Mouse (Mus musculus): Measurements from ENCODE around the gene Cybrd1. TPM values are rescaled to one million over a fixed set of nuclear protein-coding genes. Genes with fewer than 3 reads are reported as not detected.
A peak's percentile ranks its signal among the peaks of the same experiment; 100 is the strongest.

Gene Cybrd1
- total and polyA plus RNA-seq, 3 experiments = 0.08 to 0.21 TPM; not detected in 1

- H3K4me3 ChIP-seq (ENCODE audit: control insufficient read depth in 1 of 2, insufficient read depth in 1 of 2, low read depth in 2 of 2, low read length in 2 of 2) = no peak overlapping the region
- no peak for TF ChIP-seq USF2 (IDR thresholded peaks at IDR 0.05; ENCODE audit: borderline replicate concordance in 1 of 2, insufficient read depth in 1 of 2, low read depth in 1 of 2, low read length in 2 of 2)
- no peak overlapping the region for H3K27ac ChIP-seq (ENCODE audit: control insufficient read depth, low read depth, low read length)
- DNase-seq (ENCODE audit: low read depth, low spot score) = no peak
- peaks cover 0 to 14% of the 10 kb centered on the region in 2 experiments; a peak in 2 of 4 replicates for H3K36me3 ChIP-seq (ENCODE audit: control insufficient read depth in 1 of 2, insufficient read depth in 2 of 2, low read length in 2 of 2)
- H3K9ac ChIP-seq (ENCODE audit: control insufficient read depth, low read depth, low read length, poor library complexity, severe bottlenecking) = no peak overlapping the region
- H3K9me3 ChIP-seq (replicated peaks; ENCODE audit: insufficient read depth, low read length) = no peaks in the 10 kb centered on the region
- no peaks in the 10 kb centered on the region; a peak in 1 of 4 replicates for H3K27me3 ChIP-seq (ENCODE audit: control insufficient read depth in 1 of 2, insufficient read depth in 2 of 2, low read length in 2 of 2)
- H3K79me2 ChIP-seq (ENCODE audit: control insufficient read depth, insufficient read depth, low read length, poor library complexity) = no peaks in the 10 kb centered on the region
- H3K4me1 ChIP-seq (ENCODE audit: control insufficient read depth in 1 of 2, insufficient read depth in 2 of 2, low read length in 2 of 2) = peaks cover 2 to 13% of the 10 kb centered on the region in 2 experiments; a peak in 2 of 4 replicates
Observed at GRCm38 (mm10) chr2:71161558-71161957, 43.8 kb downstream of the Cybrd1 start.

- DNase-seq (ENCODE audit: low read depth, low spot score) = peak; percentile 65
- peak overlapping the region; percentile 34 for H3K9ac ChIP-seq (ENCODE audit: control insufficient read depth, low read depth, low read length, poor library complexity, severe bottlenecking)
- H3K4me3 ChIP-seq (ENCODE audit: control insufficient read depth in 1 of 2, insufficient read depth in 1 of 2, low read depth in 2 of 2, low read length in 2 of 2) = peak overlapping the region; percentile 46 to 66
- peaks cover 0 to 14% of the 10 kb centered on the region in 2 experiments; a peak in 2 of 4 replicates for H3K36me3 ChIP-seq (ENCODE audit: control insufficient read depth in 1 of 2, insufficient read depth in 2 of 2, low read length in 2 of 2)
- no peaks in the 10 kb centered on the region; a peak in 1 of 4 replicates for H3K27me3 ChIP-seq (ENCODE audit: control insufficient read depth in 1 of 2, insufficient read depth in 2 of 2, low read length in 2 of 2)
- H3K79me2 ChIP-seq (ENCODE audit: control insufficient read depth, insufficient read depth, low read length, poor library complexity) = no peaks in the 10 kb centered on the region
- TF ChIP-seq TAL1 (IDR thresholded peaks at IDR 0.05; ENCODE audit: low read length) (0 out of 2 replicates have a peak, but pooled peaks have one; percentile 9), USF1 (IDR thresholded peaks at IDR 0.05; ENCODE audit: low read depth, low read length) (no peak), TBP (IDR thresholded peaks at IDR 0.05; ENCODE audit: low read depth, low read length) (no peak), SIN3A (IDR thresholded peaks at IDR 0.05; ENCODE audit: low read length) (0 out of 2 replicates have a peak, but pooled peaks have one; percentile 41), MYC (IDR thresholded peaks at IDR 0.05; ENCODE audit: low read depth, low read length) (no peak), GABPA (IDR thresholded peaks at IDR 0.05; ENCODE audit: low read depth, low read length) (no peak), GATA1 (IDR thresholded peaks at IDR 0.05; ENCODE audit: low read depth, low read length) (0 out of 2 replicates have a peak, but pooled peaks have one; percentile 5), MXI1 (IDR thresholded peaks at IDR 0.05; ENCODE audit: low read depth, low read length) (peak; percentile 51)
- H3K9me3 ChIP-seq (replicated peaks; ENCODE audit: insufficient read depth, low read length) = no peaks in the 10 kb centered on the region
- H3K4me1 ChIP-seq (ENCODE audit: control insufficient read depth in 1 of 2, insufficient read depth in 2 of 2, low read length in 2 of 2) = peaks cover 2 to 13% of the 10 kb centered on the region in 2 experiments; a peak in 2 of 4 replicates
- no peak overlapping the region for H3K27ac ChIP-seq (ENCODE audit: control insufficient read depth, low read depth, low read length)
Observed at GRCm38 (mm10) chr2:71162831-71163621, 45.3 kb downstream of the Cybrd1 start.

- no peaks in the 10 kb centered on the region for H3K79me2 ChIP-seq (ENCODE audit: control insufficient read depth, insufficient read depth, low read length, poor library complexity)
- DNase-seq (ENCODE audit: low read depth, low spot score) = no peak
- H3K27ac ChIP-seq (ENCODE audit: control insufficient read depth, low read depth, low read length) = no peak overlapping the region
- TF ChIP-seq KAT2A (conservative IDR thresholded peaks at IDR 0.05; ENCODE audit: low read depth, low read length) (no peak), NRF1 (IDR thresholded peaks at IDR 0.05; ENCODE audit: insufficient read depth, low read depth, low read length, poor library complexity, severe bottlenecking) (no peak), ZNF384 (IDR thresholded peaks at IDR 0.05; ENCODE audit: low read depth, low read length) (no peak), CHD1 (IDR thresholded peaks at IDR 0.05; ENCODE audit: low read depth, low read length) (no peak), CTCF (IDR thresholded peaks at IDR 0.05 in 2 of 3, conservative IDR thresholded peaks at IDR 0.05 in 1 of 3; ENCODE audit: control insufficient read depth in 1 of 3, insufficient read depth in 1 of 3, low read depth in 2 of 3, low read length in 3 of 3, poor library complexity in 1 of 3, severe bottlenecking in 1 of 3) (no peak)
- H3K27me3 ChIP-seq (ENCODE audit: control insufficient read depth in 1 of 2, insufficient read depth in 2 of 2, low read length in 2 of 2) = no peaks in the 10 kb centered on the region; a peak in 1 of 4 replicates
- peaks cover 0 to 7% of the 10 kb centered on the region in 2 experiments; a peak in 2 of 4 replicates for H3K36me3 ChIP-seq (ENCODE audit: control insufficient read depth in 1 of 2, insufficient read depth in 2 of 2, low read length in 2 of 2)
- no peak overlapping the region for H3K4me3 ChIP-seq (ENCODE audit: control insufficient read depth in 1 of 2, insufficient read depth in 1 of 2, low read depth in 2 of 2, low read length in 2 of 2)
- H3K4me1 ChIP-seq (ENCODE audit: control insufficient read depth in 1 of 2, insufficient read depth in 2 of 2, low read length in 2 of 2) = 0 out of 4 replicates have a peak, but pooled peaks cover 0 to 11% of the 10 kb centered on the region in 2 experiments
- H3K9me3 ChIP-seq (replicated peaks; ENCODE audit: insufficient read depth, low read length) = no peaks in the 10 kb centered on the region
- no peak overlapping the region for H3K9ac ChIP-seq (ENCODE audit: control insufficient read depth, low read depth, low read length, poor library complexity, severe bottlenecking)
Observed at GRCm38 (mm10) chr2:71167211-71167610, 49.5 kb downstream of the Cybrd1 start.
